Mouse (Mus musculus): ENCODE results near the gene Gpr27.

Gene Gpr27

GRCm38 (mm10) chr6:99678108-99678507 lies 14.4 kb upstream of the Gpr27 start:
- no peak for DNase-seq

GRCm38 (mm10) chr6:99683974-99684373 lies 8.5 kb upstream of the Gpr27 start:
- DNase-seq, result no peak

- DNase-seq, result no peak
Measured at GRCm38 (mm10) chr6:99684899-99685298, 7.6 kb upstream of the Gpr27 start.

GRCm38 (mm10) chr6:99688513-99688912 lies 4.0 kb upstream of the Gpr27 start:
- DNase-seq, result no peak

- DNase-seq, result peak; percentile 49
Measured at GRCm38 (mm10) chr6:99691666-99692205, 743 bp upstream of the Gpr27 start.

GRCm38 (mm10) chr6:99692916-99693841 lies 700 bp downstream of the Gpr27 start:
- DNase-seq, result peak; percentile 52

- DNase-seq, result no peak
Measured at GRCm38 (mm10) chr6:99700484-99700883, 8.0 kb downstream of the Gpr27 start.

GRCm38 (mm10) chr6:99711576-99712101 lies 19.2 kb downstream of the Gpr27 start:
- no peak for DNase-seq

- no peak for DNase-seq
Measured at GRCm38 (mm10) chr6:99713256-99713655, 20.8 kb downstream of the Gpr27 start.

- DNase-seq, result no peak
Measured at GRCm38 (mm10) chr6:99715191-99715590, 22.7 kb downstream of the Gpr27 start.

- DNase-seq, result no peak
Measured at GRCm38 (mm10) chr6:99715913-99716312, 23.4 kb downstream of the Gpr27 start.

- no peak for DNase-seq
Measured at GRCm38 (mm10) chr6:99721032-99721431, 28.6 kb downstream of the Gpr27 start.

- DNase-seq, result no peak
Measured at GRCm38 (mm10) chr6:99722390-99722789, 29.9 kb downstream of the Gpr27 start.

- no peak for DNase-seq
Measured at GRCm38 (mm10) chr6:99725971-99726561, 33.6 kb downstream of the Gpr27 start, which contains the start of gene Prok2. Gene Prok2, minus strand, starts transcription at chr6:99726392.

GRCm38 (mm10) chr6:99726576-99727303 lies 34.3 kb downstream of the Gpr27 start:
- DNase-seq, result no peak

GRCm38 (mm10) chr6:99729853-99730252 lies 37.4 kb downstream of the Gpr27 start:
- no peak for DNase-seq

- no peak for DNase-seq
Measured at GRCm38 (mm10) chr6:99731926-99732325, 39.4 kb downstream of the Gpr27 start.

- DNase-seq, result no peak
Measured at GRCm38 (mm10) chr6:99732673-99733072, 40.2 kb downstream of the Gpr27 start.

GRCm38 (mm10) chr6:99734666-99735065 lies 42.2 kb downstream of the Gpr27 start:
- DNase-seq, result no peak

- no peak for DNase-seq
Measured at GRCm38 (mm10) chr6:99742866-99743265, 50.4 kb downstream of the Gpr27 start.

Data from cerebellum, adult 11-12 months (tissue).